Mouse (Mus musculus) layer of hippocampus, postnatal 14 days (tissue): ENCODE data around the gene Mertk. TPM values are rescaled to one million over a fixed set of nuclear protein-coding genes. Genes with fewer than 3 reads are reported as not detected.

Experiments
- DNase-seq, 2 experiments: peaks; one replicate each; pipeline ENCODE4 v3.0.0; 2021 to 2022; ENCODE audit warnings: low spot score in 2 of 2, mixed read lengths in 1 of 2
- total RNA-seq, 2 experiments: library from RNA; stranded (reverse); gene quantifications; 2 replicates each; pipeline ENCODE4 v1.2.3; 2021

Gene Mertk
- total RNA-seq, 2 experiments from 2014 or later = 28.8 to 33.0 TPM

DNA sequence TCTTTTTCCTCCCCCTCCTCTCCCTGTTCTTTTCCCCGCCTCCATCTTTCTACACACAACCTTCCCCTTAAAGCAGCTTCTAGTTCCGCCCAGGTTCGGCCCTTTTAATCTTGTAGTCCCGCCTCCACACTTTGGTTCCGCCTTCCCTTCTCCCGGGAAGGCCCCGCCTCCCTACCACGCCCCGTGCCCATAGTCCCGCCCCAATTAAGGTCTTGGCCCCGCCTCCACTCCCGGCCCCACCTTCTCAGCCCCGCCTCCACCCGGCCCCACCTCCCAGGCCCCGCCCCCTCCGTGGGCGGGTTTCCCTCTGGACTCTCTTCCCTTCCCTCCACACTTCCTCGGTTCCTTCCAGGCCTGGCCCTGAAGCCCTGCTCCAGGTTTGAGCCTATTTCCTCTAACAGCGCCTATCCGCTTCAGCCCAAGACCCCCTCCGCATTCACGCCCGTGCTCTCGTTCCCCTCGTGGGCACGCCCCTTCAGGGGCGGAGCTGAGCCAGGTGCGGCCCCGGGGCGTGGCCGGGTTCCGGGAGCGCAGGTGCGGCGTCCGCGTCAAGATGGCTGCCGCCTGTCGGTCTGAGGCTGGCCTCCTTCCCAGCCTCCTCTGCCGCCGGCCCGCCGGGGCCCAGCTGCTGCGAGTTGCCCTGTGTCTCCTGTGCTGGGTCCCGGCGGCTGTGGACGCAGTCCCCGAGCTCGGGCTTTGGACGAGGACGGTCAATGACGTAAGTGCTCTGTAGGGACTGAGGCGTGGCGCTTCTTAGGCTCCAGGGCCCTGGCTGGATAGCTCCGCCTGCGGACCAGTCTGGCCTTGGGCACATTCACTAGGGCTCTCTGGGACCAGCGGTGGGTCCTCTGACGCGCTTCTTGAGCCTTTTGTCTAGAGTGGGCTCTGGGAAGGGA, 119.3 kb downstream of the Mertk start, which contains the start of gene Tmem87b:
Gene Tmem87b (plus strand): TSS at position 333 of the 896 bp plus-strand sequence.
- DNase-seq = peak; percentile 97 to 98

DNA sequence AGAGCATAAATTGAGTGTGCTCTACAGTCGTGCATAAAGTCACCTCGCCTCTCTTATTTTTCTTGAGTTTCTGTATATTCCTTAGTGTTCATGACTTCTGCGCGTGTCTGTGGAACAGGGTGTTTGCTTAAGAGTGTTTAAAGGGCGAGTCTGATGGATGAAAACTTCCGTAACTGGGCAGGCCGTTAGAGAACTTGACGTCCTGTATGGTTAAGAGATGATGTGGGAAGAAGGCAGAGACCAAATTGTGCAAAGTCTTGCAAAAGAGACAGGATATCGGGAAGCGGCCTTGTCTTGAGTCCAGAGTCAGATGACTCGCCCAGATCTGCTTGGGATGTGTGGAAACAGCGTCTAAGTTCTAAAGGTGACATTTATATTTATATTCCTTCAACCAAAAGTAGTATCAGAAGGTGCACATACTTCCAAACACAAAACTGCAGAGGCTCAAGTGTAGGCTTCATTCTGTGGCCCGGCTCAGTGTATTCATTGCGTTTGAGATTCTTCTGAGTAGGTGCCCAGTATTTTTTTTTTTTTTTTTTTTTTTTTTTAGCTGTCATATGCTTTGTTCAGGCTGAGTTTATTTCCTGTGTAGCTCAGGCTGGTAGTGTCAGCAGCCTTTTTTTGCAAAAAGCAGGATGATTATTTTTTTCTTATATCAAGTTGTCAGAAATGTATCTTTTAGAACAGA, 120.3 kb downstream of the Mertk start:
- no peak for DNase-seq

DNA sequence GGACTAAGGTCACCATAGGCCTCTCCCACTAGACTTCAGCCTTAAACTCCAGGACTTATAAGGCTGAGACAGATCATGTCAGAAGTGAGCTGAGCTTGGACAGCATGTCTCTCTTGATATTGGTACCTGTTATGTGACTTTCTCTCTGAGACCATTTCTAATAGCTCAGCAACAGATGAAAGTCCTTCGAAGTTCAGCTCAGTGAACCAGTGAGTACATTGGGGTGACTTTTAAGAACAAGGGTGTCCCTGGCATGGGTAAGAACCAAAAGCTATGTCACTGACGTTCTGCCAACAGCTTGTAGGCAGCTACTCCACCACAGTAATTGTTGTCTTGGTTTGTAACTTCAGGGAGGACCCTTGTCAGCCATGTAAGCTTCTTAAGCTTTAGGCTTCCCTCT, 121.9 kb downstream of the Mertk start:
- DNase-seq = no peak

DNA sequence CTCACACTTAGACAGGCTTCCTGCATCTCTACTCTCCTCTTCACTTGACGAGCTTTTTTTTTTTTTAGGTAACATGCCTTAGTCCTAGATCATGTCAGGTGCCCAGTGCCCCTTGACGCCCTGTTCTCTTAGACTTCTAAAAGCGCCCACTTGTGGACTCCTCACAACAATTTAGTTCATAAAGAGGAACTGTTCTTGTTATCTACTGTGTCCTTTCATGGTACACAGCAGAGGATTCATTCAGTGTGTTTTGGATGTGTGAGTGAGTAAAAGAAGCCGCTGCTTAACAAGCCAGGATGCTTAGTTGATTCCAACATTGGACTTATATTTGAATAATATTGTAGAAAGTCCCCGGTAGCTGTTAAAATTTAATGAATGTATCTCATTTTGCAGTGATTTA, 125.1 kb downstream of the Mertk start:
- DNase-seq = no peak

DNA sequence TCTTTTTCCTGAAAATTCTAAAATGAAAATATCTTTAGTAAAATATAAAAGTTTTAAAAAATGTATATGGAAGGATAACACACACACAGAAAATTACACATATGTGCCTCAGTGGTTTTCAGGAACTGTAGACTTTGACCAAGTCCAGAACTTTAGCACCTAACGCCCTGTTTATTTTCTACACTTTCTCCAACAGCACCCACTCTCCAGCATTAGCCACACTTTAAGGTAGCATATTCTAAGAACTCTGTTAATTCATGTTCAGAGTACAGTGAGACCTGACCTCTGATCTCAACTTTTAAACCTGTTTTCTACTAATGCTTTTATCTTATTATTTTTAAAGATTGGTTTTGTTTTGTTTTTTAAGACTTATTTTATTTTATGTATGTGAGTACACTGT, 129.0 kb downstream of the Mertk start:
- no peak for DNase-seq

DNA sequence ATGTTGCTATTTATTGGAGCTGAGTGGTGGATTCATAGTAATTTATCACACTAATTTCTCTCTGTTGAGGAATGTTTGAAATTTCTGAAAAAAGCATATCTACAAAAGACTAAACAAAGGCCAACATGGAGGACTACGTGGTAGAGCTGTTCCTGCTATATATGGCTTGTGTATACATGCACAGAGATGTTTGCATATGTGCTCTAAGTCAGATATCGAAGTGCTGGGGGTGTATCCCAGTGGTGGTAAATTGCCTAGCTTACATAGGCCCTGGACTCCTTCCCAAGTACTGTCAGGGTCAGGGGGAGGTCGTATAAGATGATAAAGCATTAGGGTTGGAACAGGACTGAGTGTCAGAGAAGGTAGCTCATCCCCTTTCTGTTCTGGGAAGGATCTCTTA, 133.9 kb downstream of the Mertk start:
- no peak for DNase-seq

DNA sequence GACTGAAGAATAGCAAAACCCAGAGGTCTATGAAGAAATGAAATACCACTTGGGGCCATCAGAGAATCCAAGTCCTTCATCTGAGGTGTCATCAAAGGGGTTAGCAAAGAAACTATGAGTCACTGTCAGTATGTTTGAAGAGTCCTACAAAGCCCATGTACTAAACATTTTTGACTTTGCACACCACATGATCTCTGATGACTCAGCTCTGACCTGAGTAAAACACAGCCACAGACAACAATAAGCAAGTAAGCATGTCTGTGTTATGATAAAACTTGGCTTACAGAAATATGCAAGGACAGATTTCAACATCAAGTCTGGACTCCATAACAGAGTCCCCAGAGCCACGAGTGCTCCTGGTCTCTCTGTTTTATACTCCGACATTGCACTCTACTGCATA, 134.3 kb downstream of the Mertk start:
- no peak for DNase-seq

DNA sequence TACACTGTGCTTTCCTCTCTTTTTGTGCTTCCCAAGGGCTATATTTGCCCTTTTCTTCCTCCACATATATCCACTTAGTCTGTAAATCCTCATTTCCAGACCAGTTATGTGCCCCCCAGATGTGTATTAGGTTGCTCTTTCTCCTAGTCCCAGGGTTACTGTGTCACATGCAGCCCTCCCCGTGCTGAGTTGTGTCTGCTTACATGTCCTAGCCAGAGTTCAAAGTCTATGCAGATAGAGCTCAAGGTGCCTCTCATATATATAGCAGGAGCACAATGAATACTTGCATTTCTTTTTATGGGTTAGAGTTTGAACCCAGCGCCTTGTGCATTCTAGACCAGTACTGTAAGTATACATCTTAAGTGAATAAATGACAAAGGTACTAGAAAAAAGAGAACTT, 134.7 kb downstream of the Mertk start:
- no peak for DNase-seq

DNA sequence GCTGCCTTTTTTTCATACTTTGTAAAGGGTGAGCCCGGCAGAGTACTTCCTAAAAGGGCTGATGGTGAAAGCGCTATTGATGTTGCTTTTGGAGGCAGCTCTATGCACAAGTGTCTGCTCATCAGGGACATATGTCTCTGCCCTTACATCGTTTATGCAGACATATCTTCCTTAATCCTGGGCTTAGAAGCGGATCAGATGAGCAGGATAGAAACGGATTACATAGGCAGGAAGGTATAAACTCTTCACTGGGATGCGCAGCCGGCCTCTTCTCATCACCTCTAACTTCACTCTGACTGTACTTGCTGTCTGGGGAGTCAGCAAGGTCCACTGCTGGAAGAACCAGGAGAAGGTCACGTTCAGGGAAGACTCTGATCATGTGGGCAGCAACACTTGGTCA, 138.8 kb downstream of the Mertk start:
- DNase-seq = no peak

DNA sequence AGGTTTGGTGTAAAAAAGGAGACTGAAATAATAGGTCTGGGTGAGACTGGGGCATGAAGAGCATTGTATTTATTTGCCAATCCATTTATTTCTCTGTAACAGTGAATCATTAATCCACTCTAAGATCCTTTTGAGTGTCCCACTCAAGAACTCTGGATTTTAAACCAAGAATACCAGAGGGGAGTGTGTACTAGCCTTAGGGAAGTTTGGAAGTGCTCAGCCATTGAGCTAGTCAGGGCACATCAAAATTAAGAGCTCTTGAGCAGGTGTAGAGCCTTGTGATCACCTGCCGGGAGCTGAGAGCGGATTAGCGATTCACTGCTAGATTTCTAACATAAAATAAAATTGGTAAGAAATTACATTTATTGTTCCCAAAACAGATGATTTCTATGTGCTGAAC, 139.9 kb downstream of the Mertk start:
- no peak for DNase-seq

DNA sequence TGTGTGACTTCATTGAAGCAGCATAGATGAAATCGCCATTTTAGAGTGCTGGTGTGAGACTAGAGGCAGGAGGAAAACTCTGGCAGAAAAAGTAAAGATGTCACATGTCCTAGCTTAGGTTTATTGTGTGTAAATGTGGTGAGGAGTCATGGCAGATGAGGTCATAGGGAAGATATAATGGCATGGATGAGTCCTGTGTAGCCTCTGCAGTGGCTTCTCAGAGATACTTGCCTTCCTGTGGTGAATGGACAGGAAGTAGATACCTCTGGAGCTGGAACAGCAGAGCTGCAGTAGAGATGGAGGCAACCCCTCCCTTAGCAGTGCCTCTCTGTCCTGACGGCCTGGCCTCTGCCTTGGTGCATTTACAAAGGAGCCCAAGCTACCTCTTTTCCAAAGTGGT, 140.7 kb downstream of the Mertk start:
- DNase-seq = no peak

DNA sequence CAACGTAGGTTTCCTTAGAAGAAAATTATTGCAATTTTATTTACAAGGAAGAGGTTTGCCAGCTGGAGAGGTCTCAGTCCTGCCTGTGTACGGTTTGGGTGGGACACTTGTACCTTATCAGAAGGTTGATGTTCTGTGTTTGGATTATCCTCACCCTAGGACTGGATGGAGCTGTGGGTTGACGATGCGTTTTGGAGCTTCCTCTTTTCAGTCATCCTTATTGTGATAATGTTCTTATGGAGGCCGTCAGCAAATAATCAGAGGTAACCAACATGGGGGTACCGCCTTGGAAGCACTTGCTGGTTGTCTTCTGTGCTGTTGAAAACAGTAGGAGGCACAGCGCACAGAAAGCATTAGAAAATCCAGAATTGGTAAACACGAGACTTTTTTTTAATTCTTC, 143.7 kb downstream of the Mertk start:
- DNase-seq = no peak

DNA sequence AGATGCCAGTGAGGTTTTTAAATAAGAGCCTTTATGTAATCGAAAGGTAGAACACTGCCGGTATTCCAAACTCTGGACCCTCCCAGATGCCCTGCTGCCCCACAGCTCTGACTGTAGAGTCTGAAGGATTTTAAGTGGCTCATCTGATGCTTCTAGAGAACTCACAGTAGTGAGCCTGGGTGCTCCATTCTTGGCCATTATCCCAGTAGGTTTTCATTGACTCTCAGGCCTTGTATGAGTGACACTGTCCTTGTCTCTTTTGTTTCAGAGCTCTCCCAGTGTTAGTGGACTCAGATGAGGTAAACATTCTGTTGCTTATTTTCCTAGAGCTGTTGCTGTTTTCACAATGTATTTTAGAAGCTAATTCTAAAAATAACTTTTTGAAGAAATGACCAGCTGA, 151.3 kb downstream of the Mertk start:
- no peak for DNase-seq

Other genes with a start within 250 kb of the Mertk start
- not detected for gene Spdye4c, start 107.7 kb upstream of the Mertk start, total RNA-seq
- gene Anapc1, start 11.6 kb upstream of the Mertk start, total RNA-seq = 10 to 100 TPM; 70.0 to 70.5 TPM
- 10 to 100 TPM; 29.8 to 34.7 TPM for gene Tmem87b, start 119.2 kb downstream of the Mertk start, total RNA-seq
- gene Fbln7, start 164.0 kb downstream of the Mertk start, total RNA-seq = 1 to 10 TPM; 1.9 to 2.3 TPM
- 1 to 10 TPM; 4.3 to 5.5 TPM for gene Zc3h8, start 245.1 kb downstream of the Mertk start, total RNA-seq